Mouse (Mus musculus) erythroblast, adult 5-6 weeks (primary cell): ENCODE results near the gene Nos1ap. TPM values are rescaled to one million over a fixed set of nuclear protein-coding genes. Genes with fewer than 3 reads are reported as not detected.

ENCODE experiments used
- ATAC-seq: replicated peaks from 2 replicates; pipeline ENCODE4 v1.8.0; 2016; ENCODE audit warnings: moderate number of reproducible peaks, mild to moderate bottlenecking, moderate TSS enrichment, inconsistent platforms; ENCODE audit not compliant: poor library complexity, low FRiP score, severe bottlenecking
- total RNA-seq, 2 experiments: library from RNA; stranded (forward) in 1 of 2; stranded (reverse) in 1 of 2; fragments of 150-400 nt in 1 of 2; fragments of 200-764, 138-1000 nt in 1 of 2; gene quantifications; 2 replicates each; pipeline versions ENCODE4 v1.2.3 to v1.2.4; 2015 to 2017; ENCODE audit warnings: low replicate concordance in 2 of 2

Nos1ap gene
- total RNA-seq, 2 experiments from 2014 or later: 25.4 to 26.9 TPM

- ATAC-seq: no peak
Observed at GRCm38 (mm10) chr1:170590531-170590930, 870 bp upstream of the Nos1ap start.

- no peak for ATAC-seq
Observed at GRCm38 (mm10) chr1:170590041-170590360, 340 bp upstream of the Nos1ap start.

- peak; percentile 37 for ATAC-seq
Observed at GRCm38 (mm10) chr1:170588879-170589218, 812 bp downstream of the Nos1ap start.

- ATAC-seq: 0 out of 2 replicates have a peak, but pooled peaks have one; percentile 26
Observed at GRCm38 (mm10) chr1:170588353-170588752, 1.3 kb downstream of the Nos1ap start.

- ATAC-seq: no peak
Observed at GRCm38 (mm10) chr1:170586715-170587114, 2.9 kb downstream of the Nos1ap start.

- ATAC-seq: no peak
Observed at GRCm38 (mm10) chr1:170583925-170584324, 5.7 kb downstream of the Nos1ap start.

- ATAC-seq: no peak
Observed at GRCm38 (mm10) chr1:170582341-170582740, 7.3 kb downstream of the Nos1ap start.

- ATAC-seq: 0 out of 2 replicates have a peak, but pooled peaks have one; percentile 21
Observed at GRCm38 (mm10) chr1:170580485-170581110, 9.1 kb downstream of the Nos1ap start.

GRCm38 (mm10) chr1:170579476-170579875 lies 10.2 kb downstream of the Nos1ap start:
- peak; percentile 38; the same call in 1 of the 2 replicates for ATAC-seq

- ATAC-seq: no peak
Observed at GRCm38 (mm10) chr1:170579063-170579462, 10.6 kb downstream of the Nos1ap start.

- ATAC-seq: no peak
Observed at GRCm38 (mm10) chr1:170576728-170577065, 13.0 kb downstream of the Nos1ap start.

- ATAC-seq: no peak
Observed at GRCm38 (mm10) chr1:170576012-170576727, 13.5 kb downstream of the Nos1ap start.

- no peak for ATAC-seq
Observed at GRCm38 (mm10) chr1:170573117-170573516, 16.5 kb downstream of the Nos1ap start.

GRCm38 (mm10) chr1:170566969-170567368 lies 22.7 kb downstream of the Nos1ap start:
- ATAC-seq: no peak

- 0 out of 2 replicates have a peak, but pooled peaks have one; percentile 29 for ATAC-seq
Observed at GRCm38 (mm10) chr1:170566538-170566937, 23.1 kb downstream of the Nos1ap start.

- ATAC-seq: no peak
Observed at GRCm38 (mm10) chr1:170564926-170565325, 24.7 kb downstream of the Nos1ap start.

GRCm38 (mm10) chr1:170562431-170562830 lies 27.2 kb downstream of the Nos1ap start:
- no peak for ATAC-seq

- ATAC-seq: no peak
Observed at GRCm38 (mm10) chr1:170560768-170561167, 28.9 kb downstream of the Nos1ap start.

GRCm38 (mm10) chr1:170557962-170558361 lies 31.7 kb downstream of the Nos1ap start:
- no peak for ATAC-seq

GRCm38 (mm10) chr1:170556696-170557095 lies 33.0 kb downstream of the Nos1ap start:
- ATAC-seq: no peak

GRCm38 (mm10) chr1:170554939-170555293 lies 34.7 kb downstream of the Nos1ap start:
- peak; percentile 84 for ATAC-seq
